Mouse (Mus musculus) liver, embryonic 14.5 days (tissue): ENCODE measurements around the gene Itgad.

Experiments
- CTCF ChIP-seq: IDR thresholded peaks from 2 replicates; pipeline ENCODE4 v1.5.1; 2016; ENCODE audit warnings: antibody characterized with exemption, low read depth, control low read depth
- EP300 ChIP-seq: IDR thresholded peaks from 2 replicates; pipeline ENCODE4 v1.6.1; 2016; ENCODE audit warnings: antibody characterized with exemption, low read depth

DNA sequence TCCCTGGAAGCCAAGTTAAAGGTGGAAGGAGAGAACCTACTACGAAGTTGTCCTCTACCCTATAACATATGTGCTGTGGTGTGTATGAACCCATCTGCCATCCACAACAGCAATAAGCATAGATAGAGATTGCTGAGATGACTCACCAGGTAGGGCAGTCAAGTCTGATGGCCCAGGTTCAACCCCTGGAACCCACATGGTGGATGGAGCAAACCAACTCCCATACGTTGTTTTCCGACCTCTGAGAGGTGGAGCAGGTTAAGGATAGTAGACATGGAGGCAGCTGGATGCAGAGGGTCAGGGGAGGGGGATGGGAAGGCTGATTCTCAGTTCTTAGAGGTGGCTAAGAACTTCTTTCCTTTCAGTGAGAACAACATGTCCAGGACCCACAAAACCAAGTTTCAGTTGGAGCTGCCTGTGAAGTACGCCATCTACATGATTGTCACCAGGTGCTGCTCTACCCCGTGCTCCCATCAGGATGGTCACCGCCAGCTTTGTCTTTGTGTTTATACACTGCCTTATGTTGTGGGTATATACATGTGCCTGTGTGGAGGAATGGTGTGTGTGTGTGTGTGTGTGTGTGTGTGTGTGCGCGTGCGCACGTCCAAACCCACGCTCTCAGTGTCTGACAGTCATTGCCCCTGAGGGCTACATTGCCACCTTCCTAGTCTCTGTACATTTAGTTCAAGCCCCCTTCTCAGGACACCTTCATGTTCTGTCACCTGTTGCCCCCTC, 39.6 kb upstream of the Itgad start:
- TF ChIP-seq CTCF, result no peak
- no peak for TF ChIP-seq EP300
